Mouse (Mus musculus) cerebellum, adult 2 months (tissue): Measurements from ENCODE around the gene Olfr768.

ENCODE experiments used
- CTCF ChIP-seq: fragments of 200-500 bp; IDR thresholded peaks from 2 replicates; pipeline ENCODE4 v1.5.1; 2011; ENCODE audit warnings: low read depth, mild to moderate bottlenecking, control low read depth, low read length, moderate library complexity, borderline replicate concordance; ENCODE audit not compliant: insufficient read depth
- POLR2A ChIP-seq: fragments of 200-500 bp; IDR thresholded peaks from 2 replicates; pipeline ENCODE4 v1.6.1; 2011; ENCODE audit warnings: low read length, control low read depth, borderline replicate concordance; ENCODE audit not compliant: insufficient read depth

- no peak for TF ChIP-seq POLR2A
- no peak for TF ChIP-seq CTCF
Measured at GRCm38 (mm10) chr10:129117761-129118160, 18.6 kb upstream of the Olfr768 start, which contains the start of gene Olfr769.
